Mouse (Mus musculus) heart, embryonic 13.5 days (tissue): ENCODE data around the gene Slc44a3. TPM values are rescaled to one million over a fixed set of nuclear protein-coding genes. Genes with fewer than 3 reads are reported as not detected.

Experiments
- ATAC-seq: fragments of 200-750 bp; cut with Nextera tagmentation; 2 replicates; pipeline ENCODE4 v1.8.0; 2017; ENCODE audit warnings: moderate TSS enrichment; ENCODE audit not compliant: insufficient number of reproducible peaks, low FRiP score, low TSS enrichment; ENCODE audit errors: extremely low read depth
- H3K27ac ChIP-seq: fragments of 300-500 bp; sonication (generic); replicated peaks from 2 replicates; pipeline ENCODE4 v1.5.1; 2015; ENCODE audit warnings: moderate library complexity, mild to moderate bottlenecking, inconsistent platforms
- H3K27me3 ChIP-seq: fragments of 300-500 bp; sonication (generic); replicated peaks from 2 replicates; pipeline ENCODE4 v1.6.1; 2015; ENCODE audit warnings: mild to moderate bottlenecking, inconsistent platforms
- H3K36me3 ChIP-seq: fragments of 300-500 bp; sonication (generic); 2 replicates; pipeline ENCODE4 v1.6.1; 2015; ENCODE audit warnings: mild to moderate bottlenecking, inconsistent platforms
- H3K4me1 ChIP-seq: fragments of 300-500 bp; sonication (generic); 2 replicates; pipeline ENCODE4 v1.6.1; 2015; ENCODE audit warnings: inconsistent platforms
- H3K4me2 ChIP-seq: fragments of 300-500 bp; sonication (generic); 2 replicates; pipeline ENCODE4 v1.6.1; 2015; ENCODE audit warnings: inconsistent platforms, mild to moderate bottlenecking, moderate library complexity
- H3K4me3 ChIP-seq: fragments of 300-500 bp; sonication (generic); 2 replicates; pipeline ENCODE4 v1.5.1; 2015; ENCODE audit warnings: moderate library complexity, mild to moderate bottlenecking, inconsistent platforms
- H3K9ac ChIP-seq: fragments of 300-500 bp; sonication (generic); 2 replicates; pipeline ENCODE4 v1.6.1; 2015; ENCODE audit warnings: inconsistent platforms, mild to moderate bottlenecking, moderate library complexity
- H3K9me3 ChIP-seq: fragments of 300-500 bp; sonication (generic); 2 replicates; pipeline ENCODE4 v1.6.1; 2016; ENCODE audit warnings: inconsistent platforms
- WGBS: fragments of 180-500 bp; shearing (Covaris S2); methylation state at CpG from one replicate; pipeline ENCODE4 v1.1.7; 2015; ENCODE audit warnings: mixed read lengths; 5-methylcytosine and 5-hydroxymethylcytosine counted together
- polyA plus RNA-seq: library from polyadenylated mRNA; unstranded; fragments of >200 nt; fragmentation: Nextera tagmentation; extraction: Ambion mirVana; gene quantifications from 2 replicates; pipeline ENCODE4 v1.2.1, GENCODE M21; 2015

Slc44a3 gene
- polyA plus RNA-seq, 1 experiment from 2014 or later: 1.1 TPM

DNA sequence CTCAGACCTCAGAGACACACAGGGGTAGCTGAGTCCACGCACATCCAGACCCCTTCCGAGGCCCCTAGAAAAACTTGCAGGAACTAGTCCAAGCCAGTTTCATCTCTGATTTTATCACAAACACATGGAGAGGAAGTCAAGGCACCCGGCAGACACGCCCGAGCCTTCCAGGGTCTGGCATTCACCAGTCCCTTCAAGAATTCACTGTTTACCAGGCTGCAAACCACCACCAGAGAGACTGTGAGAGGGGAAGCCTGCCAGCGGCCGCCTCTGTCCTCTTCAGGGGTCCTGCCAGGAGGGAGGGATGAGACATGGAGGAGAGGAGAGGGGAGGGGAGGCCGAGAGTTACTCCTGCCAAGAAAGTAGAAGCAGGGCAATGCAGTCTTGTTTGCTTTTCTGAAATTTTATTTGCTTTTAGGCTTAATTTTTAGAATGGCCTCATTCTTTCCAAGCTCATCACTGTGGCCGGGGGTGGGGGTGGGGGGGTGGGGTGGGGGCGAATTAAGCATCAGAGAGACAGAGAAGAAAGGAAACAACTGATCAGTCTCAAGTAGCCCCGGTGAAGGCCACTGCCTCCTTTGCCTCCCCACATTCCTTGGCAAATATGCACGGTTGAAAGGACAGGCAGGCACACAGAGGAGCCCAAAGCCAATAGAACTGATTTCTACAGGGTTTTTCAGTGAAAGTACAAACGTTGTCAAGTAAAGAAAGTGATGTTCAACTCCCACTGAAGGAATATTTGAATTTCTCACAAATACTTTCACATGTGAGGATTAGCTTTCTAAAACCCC lies 62.8 kb downstream of the Slc44a3 start:
- Histone ChIP-seq H3K4me1 (peaks cover 20% of the 10 kb centered on the region), H3K9ac (peak overlapping the region; percentile 58)

DNA sequence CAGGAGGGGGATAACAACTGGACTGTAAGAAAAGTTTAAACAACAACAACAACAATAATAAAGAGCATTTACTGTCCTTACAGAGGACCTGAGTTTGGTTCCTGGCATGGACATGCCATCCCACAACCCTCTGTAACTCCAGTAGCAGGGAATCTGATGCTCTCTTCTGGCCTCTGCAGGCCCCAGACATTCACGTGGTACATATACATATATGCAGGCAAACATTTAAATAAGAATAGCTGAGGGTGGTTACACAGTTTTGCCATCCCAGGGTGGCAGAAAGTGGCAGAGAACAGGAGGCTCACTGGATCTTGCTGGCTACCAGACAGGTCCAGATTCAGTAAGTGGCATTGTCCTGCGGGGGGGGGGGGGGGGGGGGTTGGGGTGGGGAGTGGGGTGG lies 64.1 kb downstream of the Slc44a3 start:
- WGBS: 32% methylated on average over 1 of the region's 2 CpGs
- H3K27me3 ChIP-seq: no peaks in the 10 kb centered on the region
- H3K4me3 ChIP-seq: no peak overlapping the region
- H3K9ac ChIP-seq: no peak overlapping the region
- no peak overlapping the region for H3K4me2 ChIP-seq
- no peaks in the 10 kb centered on the region for H3K9me3 ChIP-seq
- H3K27ac ChIP-seq: no peak overlapping the region
- ATAC-seq: no peak
- H3K36me3 ChIP-seq: no peaks in the 10 kb centered on the region
- H3K4me1 ChIP-seq: peaks cover 20% of the 10 kb centered on the region

More for the DNA sequence above, 62.8 kb downstream of the Slc44a3 start:
- WGBS: 6% methylated on average over 13 of the region's 13 CpGs
- no peak overlapping the region for H3K4me3 ChIP-seq
- no peaks in the 10 kb centered on the region for H3K27me3 ChIP-seq
- H3K36me3 ChIP-seq: no peaks in the 10 kb centered on the region
- H3K27ac ChIP-seq: peak overlapping the region; percentile 67
- H3K9me3 ChIP-seq: no peaks in the 10 kb centered on the region
- peak overlapping the region; percentile 56 for H3K4me2 ChIP-seq
- ATAC-seq: no peak

DNA sequence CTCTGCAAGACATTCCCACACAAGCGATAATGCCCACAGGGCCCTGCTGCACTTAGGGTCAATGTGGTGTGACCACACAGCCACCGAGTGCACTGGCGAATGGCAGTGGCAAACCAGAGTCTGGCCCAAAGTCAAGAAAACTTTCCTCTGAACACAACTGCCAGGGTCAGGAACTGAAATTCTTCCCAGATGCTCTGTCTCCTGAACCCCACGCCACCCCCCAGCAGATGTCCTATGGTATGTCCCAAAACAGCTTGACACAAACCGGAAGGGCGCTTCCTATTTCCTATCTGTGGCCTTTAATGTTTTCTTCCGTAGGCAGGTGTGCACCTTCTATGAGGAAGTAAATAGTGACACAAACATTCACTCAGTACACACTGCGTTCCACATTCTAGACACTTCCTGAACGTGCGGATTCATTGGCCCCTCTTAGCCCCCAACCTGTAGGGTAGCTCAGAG lies 65.1 kb downstream of the Slc44a3 start:
- ATAC-seq: no peak
- Histone ChIP-seq H3K36me3 (0 out of 2 replicates have a peak, but pooled peaks cover 1% of the 10 kb centered on the region), H3K4me3 (no peak overlapping the region), H3K9me3 (no peaks in the 10 kb centered on the region), H3K9ac (no peak overlapping the region), H3K27me3 (no peaks in the 10 kb centered on the region), H3K4me1 (peaks cover 20% of the 10 kb centered on the region), H3K4me2 (no peak overlapping the region), H3K27ac (no peak overlapping the region)
- 71% methylated on average over 10 of the region's 10 CpGs for WGBS

DNA sequence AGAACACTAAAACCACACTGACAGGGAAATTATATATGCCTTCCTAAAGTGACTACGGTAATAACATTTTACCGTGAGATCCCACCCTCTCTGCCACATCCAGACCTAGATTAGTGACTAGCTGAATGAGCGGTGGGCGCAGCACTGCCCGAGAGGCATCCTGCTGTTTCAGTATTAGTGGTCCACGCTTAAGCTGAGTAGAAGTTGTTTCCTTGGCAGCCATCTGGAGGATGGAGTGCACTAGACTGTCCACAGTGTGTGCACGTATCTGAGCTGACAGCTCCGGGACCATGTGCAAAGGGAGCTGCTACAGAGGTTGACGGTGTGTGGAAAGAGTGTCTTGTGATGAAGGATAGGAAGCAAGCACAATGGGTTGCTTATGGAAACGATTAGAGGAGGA lies 66.4 kb downstream of the Slc44a3 start:
- H3K27me3 ChIP-seq: no peaks in the 10 kb centered on the region
- no peak overlapping the region for H3K4me2 ChIP-seq
- no peak overlapping the region for H3K9ac ChIP-seq
- no peak overlapping the region for H3K4me3 ChIP-seq
- no peaks in the 10 kb centered on the region for H3K9me3 ChIP-seq
- ATAC-seq: no peak
- H3K4me1 ChIP-seq: peaks cover 20% of the 10 kb centered on the region
- H3K27ac ChIP-seq: no peak overlapping the region
- peaks cover 10% of the 10 kb centered on the region for H3K36me3 ChIP-seq
- WGBS: 68% methylated on average over 10 of the region's 10 CpGs

- Histone ChIP-seq H3K27me3 (no peaks in the 10 kb centered on the region), H3K27ac (no peak overlapping the region), H3K4me3 (no peak overlapping the region), H3K9ac (no peak overlapping the region), H3K36me3 (peaks cover 20% of the 10 kb centered on the region), H3K4me2 (no peak overlapping the region), H3K4me1 (peaks cover 28% of the 10 kb centered on the region), H3K9me3 (no peaks in the 10 kb centered on the region)
- no peak for ATAC-seq
- WGBS: 56% methylated on average over 7 of the region's 7 CpGs
These were observed 67.4 kb downstream of the Slc44a3 start for GRCm38 (mm10) chr3:121464733-121465305.

DNA sequence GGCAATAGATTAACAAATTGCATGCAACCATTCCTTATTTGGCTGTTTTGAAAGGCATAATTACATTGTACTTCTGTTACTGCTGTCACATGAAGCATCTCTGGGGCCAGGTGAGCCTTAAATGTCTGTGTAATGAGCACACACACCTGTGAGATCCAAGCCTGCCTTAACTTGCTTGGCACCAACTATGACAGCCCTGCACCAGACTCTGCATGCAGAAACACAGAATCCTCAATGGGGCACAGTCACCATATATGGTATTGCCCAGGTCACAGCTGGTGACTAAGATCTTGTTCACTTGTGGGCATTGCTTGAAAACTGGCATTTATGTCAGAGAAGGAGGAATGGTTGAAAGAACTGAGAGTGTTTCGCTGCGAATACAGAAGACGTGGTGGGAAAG lies 69.4 kb downstream of the Slc44a3 start:
- 77% methylated on average over 3 of the region's 3 CpGs for WGBS
- H3K4me1 ChIP-seq: peaks cover 27% of the 10 kb centered on the region
- no peak overlapping the region for H3K4me3 ChIP-seq
- H3K27me3 ChIP-seq: no peaks in the 10 kb centered on the region
- no peak overlapping the region for H3K4me2 ChIP-seq
- no peaks in the 10 kb centered on the region for H3K9me3 ChIP-seq
- no peak overlapping the region for H3K9ac ChIP-seq
- no peak overlapping the region for H3K27ac ChIP-seq
- ATAC-seq: no peak
- H3K36me3 ChIP-seq: peaks cover 40% of the 10 kb centered on the region

GRCm38 (mm10) chr3:121461477-121461876 lies 70.7 kb downstream of the Slc44a3 start:
- 93% methylated on average over 13 of the region's 13 CpGs for WGBS

DNA sequence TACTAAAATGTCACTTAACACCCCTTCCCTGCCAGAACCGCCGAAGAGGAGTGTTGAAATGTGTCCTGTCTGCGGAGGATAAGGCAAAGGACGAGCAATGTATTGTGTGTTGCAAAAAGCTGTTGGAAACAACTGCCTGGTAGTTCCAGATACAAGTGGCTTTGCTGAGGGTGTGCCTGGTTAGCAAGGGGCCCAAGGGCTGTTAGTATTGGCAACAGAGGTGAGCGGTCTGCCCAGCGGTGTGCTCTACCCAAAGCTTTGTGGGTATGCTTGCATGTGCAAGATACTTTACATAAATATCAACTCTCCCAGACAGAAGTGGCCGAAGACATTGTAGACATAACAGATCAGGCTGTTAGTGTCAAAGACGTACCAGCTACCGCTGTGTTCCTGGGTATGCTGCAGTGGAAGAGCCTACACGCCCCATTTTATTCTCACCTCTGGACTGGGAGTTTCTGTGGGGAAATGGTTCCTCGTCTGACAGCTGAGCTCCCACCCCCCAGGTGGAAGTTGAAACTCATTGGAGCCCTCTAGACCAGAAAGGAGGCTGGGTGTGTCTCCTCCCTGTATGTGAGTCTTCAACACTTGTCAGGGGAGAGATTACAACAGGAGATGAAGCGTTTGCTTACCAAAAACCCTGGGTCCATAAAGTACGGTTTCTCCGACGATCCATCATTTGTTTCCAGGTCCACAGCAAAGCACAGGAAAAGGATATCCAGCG lies 71.6 kb downstream of the Slc44a3 start:
- no peak for ATAC-seq
- Histone ChIP-seq H3K4me3 (no peak overlapping the region), H3K36me3 (peaks cover 61% of the 10 kb centered on the region), H3K27ac (0 out of 2 replicates have a peak overlapping the region, but pooled peaks have one; percentile 12), H3K27me3 (no peaks in the 10 kb centered on the region), H3K9ac (no peak overlapping the region), H3K9me3 (no peaks in the 10 kb centered on the region), H3K4me1 (peaks cover 24% of the 10 kb centered on the region), H3K4me2 (no peak overlapping the region)
- 64% methylated on average over 16 of the region's 16 CpGs for WGBS

More at GRCm38 (mm10) chr3:121461477-121461876, 70.7 kb downstream of the Slc44a3 start:
- Histone ChIP-seq H3K27ac (no peak overlapping the region), H3K9ac (no peak overlapping the region), H3K27me3 (no peaks in the 10 kb centered on the region), H3K9me3 (no peaks in the 10 kb centered on the region), H3K4me1 (peaks cover 27% of the 10 kb centered on the region), H3K4me2 (no peak overlapping the region), H3K4me3 (no peak overlapping the region), H3K36me3 (peaks cover 53% of the 10 kb centered on the region)
- no peak for ATAC-seq

GRCm38 (mm10) chr3:121458545-121459492 lies 73.4 kb downstream of the Slc44a3 start:
- 53% methylated on average over 14 of the region's 14 CpGs for WGBS
- no peak overlapping the region for H3K4me3 ChIP-seq
- no peak for ATAC-seq
- H3K27me3 ChIP-seq: no peaks in the 10 kb centered on the region
- no peak overlapping the region for H3K27ac ChIP-seq
- H3K4me1 ChIP-seq: peaks cover 22% of the 10 kb centered on the region
- no peaks in the 10 kb centered on the region for H3K9me3 ChIP-seq
- H3K9ac ChIP-seq: no peak overlapping the region
- no peak overlapping the region for H3K4me2 ChIP-seq
- peaks cover 79% of the 10 kb centered on the region for H3K36me3 ChIP-seq

DNA sequence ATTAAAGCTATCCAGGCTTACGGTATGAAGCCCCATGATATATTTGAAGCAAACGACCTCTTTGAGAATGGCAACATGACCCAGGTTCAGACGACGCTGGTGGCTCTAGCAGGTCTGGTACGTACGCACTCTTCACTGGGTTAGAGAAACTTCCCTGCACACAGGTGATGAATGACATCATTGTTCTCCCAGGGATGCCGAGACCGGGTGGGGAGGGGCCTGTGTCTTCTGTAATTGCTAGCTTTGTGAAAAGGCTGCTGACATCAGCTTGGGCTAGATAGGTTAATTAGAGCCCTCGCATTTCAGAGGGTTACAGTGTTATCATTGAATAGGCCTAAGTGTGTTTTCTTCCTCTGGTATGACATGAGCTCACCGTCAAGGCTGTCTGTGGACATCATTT lies 80.8 kb downstream of the Slc44a3 start:
- H3K27me3 ChIP-seq: no peaks in the 10 kb centered on the region
- H3K4me2 ChIP-seq: no peak overlapping the region
- H3K4me3 ChIP-seq: no peak overlapping the region
- no peak for ATAC-seq
- no peak overlapping the region for H3K27ac ChIP-seq
- peaks cover 64% of the 10 kb centered on the region for H3K36me3 ChIP-seq
- WGBS: 68% methylated on average over 10 of the region's 10 CpGs
- no peak overlapping the region for H3K9ac ChIP-seq
- H3K9me3 ChIP-seq: no peaks in the 10 kb centered on the region
- peaks cover 32% of the 10 kb centered on the region for H3K4me1 ChIP-seq
